Mouse (Mus musculus): ENCODE results near the gene Asna1. TPM values are rescaled to one million over a fixed set of nuclear protein-coding genes. Genes with fewer than 3 reads are reported as not detected.

Gene Asna1
- total RNA-seq, 2 experiments from 2014 or later, result 45.6 to 48.2 TPM

DNA sequence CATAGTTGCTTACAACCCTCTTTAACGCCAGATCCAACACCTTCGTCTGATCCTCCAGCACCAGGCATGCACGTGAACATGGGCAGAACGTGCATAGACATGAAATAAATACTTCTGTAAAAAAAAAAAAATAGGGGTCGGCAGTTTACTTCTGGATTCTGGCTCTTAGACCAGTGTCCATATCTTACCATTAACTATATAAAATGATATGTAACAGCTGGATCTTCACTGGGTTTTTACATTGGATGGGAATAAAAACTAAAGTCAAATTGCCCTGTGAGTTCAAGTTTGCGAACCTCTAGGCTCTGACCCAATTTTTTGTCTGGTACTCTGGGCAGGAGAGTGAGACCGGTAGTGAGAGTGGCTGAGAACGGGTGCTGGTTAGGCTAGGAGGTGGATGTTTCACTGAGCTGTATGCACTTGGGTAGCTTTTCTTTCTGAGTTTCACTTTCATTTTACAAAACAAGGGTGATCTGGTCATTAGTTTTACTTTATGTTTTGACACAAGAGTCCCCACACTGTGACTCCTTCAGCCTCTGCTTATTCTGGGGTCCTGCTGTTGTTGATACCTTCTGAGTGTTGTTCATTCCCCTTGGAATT lies 50.4 kb downstream of the Asna1 start:
- DNase-seq, result no peak

DNA sequence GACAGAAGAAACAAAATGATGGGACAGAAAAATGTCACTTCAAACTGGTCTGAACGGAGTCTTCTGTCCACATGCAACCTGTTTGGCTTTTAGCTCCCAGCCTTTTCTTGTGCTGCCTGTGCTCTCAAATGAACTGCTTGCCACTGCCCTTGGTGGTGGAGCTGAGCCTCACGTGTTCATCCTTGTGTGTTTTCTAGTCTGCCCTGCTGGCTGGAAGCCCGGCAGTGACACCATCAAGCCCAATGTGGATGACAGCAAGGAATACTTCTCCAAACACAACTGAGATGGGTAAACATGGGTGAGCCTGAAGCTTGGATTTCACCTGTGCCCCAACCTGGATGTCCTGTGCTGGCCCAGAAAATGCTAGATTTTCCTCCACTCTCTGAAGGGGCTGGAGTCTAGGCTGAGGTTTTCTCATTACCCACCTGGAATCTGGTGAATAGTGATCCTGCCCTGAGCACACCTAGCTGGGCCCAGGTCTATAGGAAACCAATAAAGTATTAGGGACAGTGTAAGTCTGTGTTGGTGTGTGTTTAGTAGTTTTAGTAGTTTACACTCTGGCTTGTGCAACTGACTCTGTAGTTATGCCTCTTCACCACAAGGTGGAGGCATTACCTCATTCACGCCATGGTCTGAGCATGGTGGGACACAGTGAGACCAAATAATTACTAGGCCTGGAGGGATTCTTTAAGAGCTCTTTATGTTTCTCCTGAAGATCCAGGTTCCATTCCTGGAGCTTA lies 51.1 kb downstream of the Asna1 start:
- peak; percentile 48 for DNase-seq

DNA sequence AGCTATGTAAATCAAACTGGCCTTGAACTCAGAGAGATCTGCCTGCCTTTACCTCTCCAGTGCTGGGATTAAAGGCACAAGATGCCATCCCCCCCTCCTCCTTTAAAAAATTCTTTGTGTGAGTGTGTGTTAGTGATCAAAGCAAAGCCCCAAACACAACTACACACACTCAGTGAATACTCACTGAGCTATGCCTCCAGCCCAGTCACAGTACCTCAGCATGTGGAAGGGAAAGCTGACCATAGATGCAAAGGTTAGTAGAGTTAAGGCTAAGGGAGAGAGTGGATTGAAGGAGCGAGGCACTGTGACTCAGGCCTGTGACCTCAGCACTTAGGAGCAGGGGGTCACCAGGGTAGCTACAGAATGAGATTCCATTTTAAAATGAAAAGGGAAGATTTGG lies 52.0 kb downstream of the Asna1 start:
- no peak for DNase-seq

DNA sequence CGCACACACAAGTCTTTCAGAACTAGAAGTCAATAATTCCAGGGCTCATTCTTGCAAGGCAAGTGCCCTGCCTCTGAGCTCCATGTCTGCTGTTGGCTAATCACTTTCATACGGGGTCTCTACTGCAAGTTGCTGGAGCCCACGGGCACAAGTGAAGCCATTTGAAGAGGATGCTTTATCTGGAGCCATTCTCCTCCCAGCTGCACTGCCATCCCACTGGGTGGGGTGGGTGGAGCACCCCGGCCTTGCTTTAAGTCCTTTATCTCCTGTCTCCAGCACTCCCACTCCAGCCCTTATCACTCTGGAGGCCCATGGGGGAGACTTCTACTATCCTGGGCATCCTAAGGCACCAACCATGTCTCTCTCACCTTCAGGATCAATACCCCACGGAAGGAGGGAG lies 54.2 kb downstream of the Asna1 start:
- DNase-seq, result no peak

DNA sequence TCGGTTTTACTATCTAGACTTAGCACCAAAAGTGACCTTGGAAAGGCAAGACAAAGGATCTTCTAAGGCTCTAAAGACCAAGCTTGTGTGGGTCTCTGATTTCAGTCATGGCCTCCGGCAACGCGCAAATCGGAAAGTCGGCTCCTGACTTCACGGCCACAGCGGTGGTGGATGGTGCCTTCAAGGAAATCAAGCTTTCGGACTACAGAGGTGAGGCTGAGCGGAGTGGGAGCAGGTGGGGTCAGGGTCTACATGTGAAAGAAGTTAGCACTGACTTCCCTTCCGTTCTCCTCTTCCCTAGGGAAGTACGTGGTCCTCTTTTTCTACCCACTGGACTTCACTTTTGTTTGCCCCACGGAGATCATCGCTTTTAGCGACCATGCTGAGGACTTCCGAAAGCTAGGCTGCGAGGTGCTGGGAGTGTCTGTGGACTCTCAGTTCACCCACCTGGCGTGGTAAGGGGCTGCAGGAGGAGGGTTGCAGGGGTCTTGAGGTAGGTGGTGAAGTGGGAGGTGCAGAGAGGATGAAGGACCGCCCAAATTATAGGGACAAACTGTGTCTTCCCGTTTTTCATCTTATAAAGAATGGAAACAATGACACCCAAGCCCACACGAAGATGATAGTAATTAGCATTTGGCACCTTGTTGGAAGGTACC lies 54.8 kb downstream of the Asna1 start:
- DNase-seq, result no peak

DNA sequence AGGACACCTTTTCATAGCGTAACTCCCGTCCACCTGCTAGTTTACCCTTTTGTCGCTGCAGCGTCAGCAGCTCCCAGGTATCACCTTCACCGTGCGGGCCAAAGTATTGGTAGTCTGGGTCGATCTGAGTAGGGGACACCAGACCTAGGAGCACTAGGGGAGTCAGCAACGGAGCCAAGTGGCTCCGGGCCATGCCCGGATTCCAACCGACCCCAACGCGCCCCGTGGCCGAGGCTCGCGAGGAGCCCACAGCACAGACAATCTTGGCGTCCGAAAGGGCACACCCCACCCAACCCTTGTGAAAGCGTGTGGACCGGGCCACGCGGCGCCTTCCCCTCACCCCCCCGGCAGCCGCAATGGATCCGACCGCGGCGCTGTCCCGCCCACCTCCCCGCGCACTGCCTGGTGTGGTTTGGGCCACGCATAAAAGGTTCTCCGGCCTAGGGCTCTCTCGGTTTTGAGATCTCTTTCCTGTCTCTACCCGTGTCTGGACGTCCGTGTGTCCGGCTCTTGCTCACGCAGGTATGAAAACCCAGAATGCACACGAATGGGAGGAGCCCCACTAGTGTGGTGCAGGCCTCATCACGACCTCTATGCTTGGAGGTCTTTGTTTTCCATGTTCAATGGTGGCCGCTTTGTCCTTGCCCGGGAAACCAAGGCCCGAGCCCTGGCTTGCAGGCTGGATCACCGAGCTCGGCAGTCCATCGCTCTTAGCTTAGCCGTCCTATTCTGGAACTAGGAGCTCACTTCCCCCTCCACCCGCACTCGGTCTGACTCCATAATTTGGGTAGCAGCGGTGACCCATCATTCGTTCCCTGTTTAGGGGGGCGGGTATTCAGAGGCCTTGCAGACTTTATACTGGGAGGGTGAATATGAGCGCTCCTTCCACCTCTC lies 55.6 kb downstream of the Asna1 start, which contains the start of the genes Gm49661, Prdx2 and Rnaseh2a:
Gm49661 (minus strand) TSS at position 193 of the 894 bp plus-strand sequence.
Prdx2 (plus strand) TSS at position 347 of the 894 bp plus-strand sequence.
Rnaseh2a (minus strand) TSS at position 527 of the 894 bp plus-strand sequence.
- peak; percentile 75 for DNase-seq

DNA sequence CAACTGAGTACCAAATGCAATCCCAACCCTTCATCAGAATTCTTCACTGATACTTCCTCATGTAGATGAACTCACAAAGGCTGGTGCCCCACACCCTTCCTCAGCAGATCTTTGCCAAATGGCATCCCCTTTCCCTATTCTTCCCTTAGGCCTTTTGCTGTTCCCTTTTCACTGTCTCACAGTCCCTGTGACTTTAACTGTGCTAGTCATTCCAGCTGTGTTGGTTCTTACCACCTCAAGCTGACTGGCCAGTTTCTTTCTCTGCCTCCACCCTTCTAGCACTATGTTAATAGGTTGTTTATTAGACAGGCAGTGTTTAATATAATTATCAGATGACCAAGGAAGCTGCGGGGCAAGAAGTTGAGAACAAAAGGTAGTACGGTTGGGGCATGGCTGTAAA lies 56.4 kb downstream of the Asna1 start:
- DNase-seq, result no peak

Small RNA genes lying within 50 kb of the gene (microRNA-seq; reads per million reads assigned to microRNA genes)
- 0 reads per million in 2 experiments for gene Mir7070 (ENCODE audit: borderline replicate concordance in 2 of 2)

Other genes starting within 250 kb of the Asna1 start
- 100 to 1,000 TPM; 447 to 529 TPM for gene Nfix, start 224.9 kb downstream of the Asna1 start, total RNA-seq (2021)
- 1 to 10 TPM; 9.5 to 9.6 TPM for gene Dand5, start 202.5 kb downstream of the Asna1 start, total RNA-seq (2021)
- gene Gadd45gip1, start 193.8 kb downstream of the Asna1 start, total RNA-seq (2021), result 10 to 100 TPM; 20.5 to 22.6 TPM
- 100 to 1,000 TPM; 134 TPM for gene Rad23a, start 184.6 kb downstream of the Asna1 start, total RNA-seq (2021)
- gene Calr, start 178.3 kb downstream of the Asna1 start, total RNA-seq (2021), result 100 to 1,000 TPM; 178 to 214 TPM
- gene Farsa, start 168.3 kb downstream of the Asna1 start, total RNA-seq (2021), result 10 to 100 TPM; 21.2 to 24.2 TPM
- 1 to 10 TPM in 1 of 2 experiments, under 1 TPM in 1; 0.95 to 1.2 TPM for gene Syce2, start 153.2 kb downstream of the Asna1 start, total RNA-seq (2021)
- 10 to 100 TPM; 34.7 to 34.8 TPM for gene Gcdh, start 131.4 kb downstream of the Asna1 start, total RNA-seq (2021)
- not detected for gene Klf1, start 123.4 kb downstream of the Asna1 start, total RNA-seq (2021)
- gene Dnase2a, start 116.7 kb downstream of the Asna1 start, total RNA-seq (2021), result 1 to 10 TPM; 4.5 to 5.7 TPM
- gene Mast1, start 87.9 kb downstream of the Asna1 start, total RNA-seq (2021), result not detected
- not detected for gene Rtbdn, start 78.3 kb downstream of the Asna1 start, total RNA-seq (2021)
- gene Gm49661, start 55.8 kb downstream of the Asna1 start, total RNA-seq (2021), result not detected
- gene Prdx2, start 55.7 kb downstream of the Asna1 start, total RNA-seq (2021), result 100 to 1,000 TPM; 192 to 200 TPM
- 10 to 100 TPM; 22.2 to 24.7 TPM for gene Rnaseh2a, start 55.5 kb downstream of the Asna1 start, total RNA-seq (2021)
- gene Junb, start 46.6 kb downstream of the Asna1 start, total RNA-seq (2021), result 1 to 10 TPM; 5.1 to 6.9 TPM
- 1 to 10 TPM; 1.1 to 1.3 TPM for gene Hook2, start 34.7 kb downstream of the Asna1 start, total RNA-seq (2021)
- gene Best2, start 10.8 kb downstream of the Asna1 start, total RNA-seq (2021), result not detected
- gene Trir, start 1.5 kb upstream of the Asna1 start, total RNA-seq (2021), result 10 to 100 TPM; 66.5 to 69.4 TPM
- gene Tnpo2, start 11.6 kb upstream of the Asna1 start, total RNA-seq (2021), result 10 to 100 TPM; 23.5 to 27.9 TPM
- gene Fbxw9, start 34.8 kb upstream of the Asna1 start, total RNA-seq (2021), result 1 to 10 TPM; 1.8 to 2.2 TPM
- gene Gm5741, start 42.7 kb upstream of the Asna1 start, total RNA-seq (2021), result not detected
- 10 to 100 TPM; 18.6 to 20.3 TPM for gene Dhps, start 46.5 kb upstream of the Asna1 start, total RNA-seq (2021)
- gene Wdr83os, start 55.5 kb upstream of the Asna1 start, total RNA-seq (2021), result 10 to 100 TPM; 39.8 to 43.1 TPM
- 10 to 100 TPM; 14.9 to 21.8 TPM for gene Wdr83, start 56.0 kb upstream of the Asna1 start, total RNA-seq (2021)
- gene Man2b1, start 58.0 kb upstream of the Asna1 start, total RNA-seq (2021), result 10 to 100 TPM in 1 of 2 experiments, 1 to 10 TPM in 1; 7.3 to 12.6 TPM
- 1 to 10 TPM in 1 of 2 experiments, under 1 TPM in 1; 1.00 to 1.4 TPM for gene Zfp791, start 97.8 kb upstream of the Asna1 start, total RNA-seq (2021)
- gene Cks1brt, start 126.6 kb upstream of the Asna1 start, total RNA-seq (2021), result not detected
- not detected for gene Olfr371, start 200.7 kb upstream of the Asna1 start, total RNA-seq (2021)

Data from gastrocnemius, postnatal 25 days (tissue).